Mouse (Mus musculus): ENCODE data around the gene Lrrk1. TPM values are rescaled to one million over a fixed set of nuclear protein-coding genes. Genes with fewer than 3 reads are reported as not detected.

The Lrrk1 gene
- total RNA-seq, 2 experiments from 2014 or later: 2.4 to 2.9 TPM

- DNase-seq (ENCODE audit: extremely low spot score in 1 of 2, low spot score in 1 of 2): no peak
Observed at GRCm38 (mm10) chr7:66260295-66260694, 127.9 kb downstream of the Lrrk1 start.

DNA sequence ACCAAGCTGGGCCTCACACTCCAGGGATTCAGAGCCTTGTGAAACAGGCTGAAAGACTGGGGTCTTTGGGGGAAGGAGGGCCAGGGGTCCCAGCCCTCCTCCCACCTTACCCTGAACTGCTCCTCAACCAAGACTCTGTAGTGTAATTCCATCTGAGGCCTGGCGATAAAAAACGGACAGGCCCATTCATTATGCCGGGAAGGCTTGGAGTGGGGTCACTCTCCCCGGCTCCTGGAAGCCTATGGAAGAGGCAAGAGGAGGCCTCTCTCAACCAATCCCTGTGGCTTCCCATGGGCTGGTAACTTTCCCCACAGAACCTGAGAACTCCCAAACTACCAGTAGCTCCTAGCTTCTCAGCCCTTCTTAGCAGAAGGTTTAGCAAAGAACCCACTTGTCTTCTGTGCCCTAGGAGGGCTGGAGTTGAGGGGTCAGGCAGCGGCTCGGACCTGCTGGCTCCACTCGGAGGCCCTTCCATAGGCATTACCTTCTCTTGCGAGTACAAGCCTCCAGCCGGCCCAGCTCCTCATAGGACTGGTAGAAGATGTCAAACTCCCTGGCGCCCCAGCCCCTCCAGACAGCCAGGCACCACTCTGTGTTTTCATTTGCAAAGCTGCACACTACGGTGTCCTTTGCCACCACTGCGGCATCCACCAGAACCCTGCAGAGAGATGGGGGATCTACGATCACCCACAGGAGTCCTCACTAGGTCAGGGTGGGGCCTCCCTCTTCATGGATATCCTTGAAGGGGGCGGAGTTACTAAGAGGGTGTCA, 128.5 kb downstream of the Lrrk1 start:
- no peak for DNase-seq (ENCODE audit: extremely low spot score in 1 of 2, low spot score in 1 of 2)

DNA sequence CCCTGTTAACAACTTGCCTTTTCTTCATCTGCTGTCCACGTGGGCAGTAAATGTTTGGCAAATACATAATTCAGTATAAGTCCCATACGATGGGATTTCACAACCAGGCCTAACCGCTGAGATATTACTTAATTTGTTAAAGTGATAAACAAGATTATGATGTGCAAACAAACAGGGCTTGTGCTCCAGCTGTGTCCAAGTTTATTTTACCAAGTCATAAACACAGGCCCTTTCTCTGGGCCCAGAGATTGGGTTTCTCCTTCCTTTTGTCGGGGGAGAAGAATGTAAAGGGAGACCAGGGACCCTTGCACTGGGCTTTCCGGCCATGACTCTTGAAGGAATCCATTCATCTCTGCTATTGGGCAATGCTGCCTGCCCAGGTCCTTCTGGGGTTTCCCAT, 129.2 kb downstream of the Lrrk1 start:
- no peak for DNase-seq (ENCODE audit: extremely low spot score in 1 of 2, low spot score in 1 of 2)

DNA sequence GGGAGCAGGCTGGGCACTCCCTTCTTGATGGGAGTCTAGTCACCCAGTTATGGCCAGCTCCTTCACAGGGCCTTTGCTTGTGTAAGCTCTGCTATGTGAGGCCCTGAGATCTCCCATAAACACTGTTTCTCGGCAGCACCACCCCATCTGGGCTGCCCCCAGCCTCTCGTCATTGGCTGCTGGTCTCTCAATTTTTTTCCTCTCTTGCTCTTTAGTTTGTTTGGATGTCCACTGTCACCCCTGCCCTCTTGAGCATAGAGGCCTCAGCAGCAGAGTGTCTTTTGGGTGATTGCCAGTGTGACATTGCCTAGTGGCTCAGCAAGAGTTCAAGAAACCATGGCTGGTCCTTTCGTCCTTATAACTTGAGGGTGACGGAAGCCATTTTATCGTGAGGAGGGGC, 130.9 kb downstream of the Lrrk1 start:
- no peak for DNase-seq (ENCODE audit: extremely low spot score in 1 of 2, low spot score in 1 of 2)

DNA sequence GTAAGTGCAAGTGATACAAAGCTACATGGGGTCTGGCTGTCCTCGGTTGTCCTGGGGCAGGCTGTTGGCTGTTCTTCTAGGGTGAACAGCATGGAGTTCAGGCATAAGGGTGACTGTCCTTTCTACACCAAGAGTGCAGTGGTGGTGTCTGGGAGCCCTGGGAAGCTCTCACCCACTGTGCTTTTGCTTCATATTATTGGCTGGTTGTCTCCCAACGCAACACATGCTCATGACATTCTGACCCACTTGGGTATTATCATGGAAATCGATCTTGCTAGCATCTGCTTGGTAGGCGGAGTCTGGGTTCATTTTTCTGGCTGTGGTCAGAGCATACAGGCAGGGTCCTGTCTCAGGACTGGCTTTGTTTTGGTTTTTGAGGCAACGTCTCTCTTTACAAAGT, 131.7 kb downstream of the Lrrk1 start:
- no peak for DNase-seq (ENCODE audit: extremely low spot score in 1 of 2, low spot score in 1 of 2)

GRCm38 (mm10) chr7:66254993-66255392, 133.2 kb downstream of the Lrrk1 start:
- no peak for DNase-seq (ENCODE audit: extremely low spot score in 1 of 2, low spot score in 1 of 2)

DNA sequence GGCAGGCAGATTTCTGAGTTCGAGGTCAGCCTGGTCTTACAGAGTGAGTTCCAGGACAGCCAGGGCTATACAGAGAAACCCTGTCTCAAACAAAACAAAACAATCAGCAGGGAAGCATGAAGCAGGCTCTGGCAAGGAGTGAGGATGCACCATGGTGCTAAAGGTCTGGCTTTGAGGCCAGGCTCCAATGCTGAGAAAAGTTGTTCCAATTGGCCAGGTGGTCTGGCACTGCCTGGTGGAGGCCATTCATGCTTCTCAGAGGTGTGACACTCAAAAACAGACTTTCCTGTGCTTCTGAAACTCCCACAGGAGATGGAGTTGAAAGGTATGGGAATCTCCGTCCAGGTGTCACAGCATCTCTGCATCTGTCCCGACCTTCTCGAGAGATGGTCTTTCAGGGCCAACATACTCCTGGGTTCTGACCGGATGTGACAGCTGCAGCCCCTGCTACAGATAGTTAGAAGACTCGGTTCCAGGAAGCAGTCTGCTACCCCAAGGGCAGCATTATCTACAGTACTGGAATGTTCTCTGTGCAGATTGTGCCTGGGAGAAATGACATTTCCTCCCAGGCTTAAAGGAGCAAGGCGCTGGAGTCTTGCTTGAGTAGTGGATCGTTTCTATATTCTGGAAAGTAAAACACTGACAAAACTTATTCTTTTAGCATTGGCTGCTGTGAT, 134.0 kb downstream of the Lrrk1 start:
- no peak for DNase-seq (ENCODE audit: extremely low spot score in 1 of 2, low spot score in 1 of 2)

DNA sequence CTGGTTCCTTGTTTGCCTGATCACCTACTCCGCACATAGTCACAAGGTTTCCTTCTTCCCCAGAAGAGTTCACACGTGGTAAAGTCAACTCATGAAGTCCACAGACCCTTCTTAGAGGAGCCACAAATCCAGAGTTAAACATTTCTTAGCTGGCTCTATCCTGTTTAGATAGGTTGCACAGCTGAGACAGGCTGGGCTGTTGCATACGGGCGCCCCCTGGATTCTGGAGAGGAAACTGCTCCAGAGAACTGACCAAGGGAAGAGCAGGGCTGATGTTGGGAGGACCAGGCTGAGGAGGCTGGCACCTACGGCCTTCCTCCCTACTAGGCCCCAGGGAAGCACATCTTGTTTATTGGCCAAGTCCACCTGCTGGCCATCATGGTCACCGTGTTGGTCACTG, 138.1 kb downstream of the Lrrk1 start:
- peak; percentile 45 to 83 for DNase-seq (ENCODE audit: extremely low spot score in 1 of 2, low spot score in 1 of 2)

DNA sequence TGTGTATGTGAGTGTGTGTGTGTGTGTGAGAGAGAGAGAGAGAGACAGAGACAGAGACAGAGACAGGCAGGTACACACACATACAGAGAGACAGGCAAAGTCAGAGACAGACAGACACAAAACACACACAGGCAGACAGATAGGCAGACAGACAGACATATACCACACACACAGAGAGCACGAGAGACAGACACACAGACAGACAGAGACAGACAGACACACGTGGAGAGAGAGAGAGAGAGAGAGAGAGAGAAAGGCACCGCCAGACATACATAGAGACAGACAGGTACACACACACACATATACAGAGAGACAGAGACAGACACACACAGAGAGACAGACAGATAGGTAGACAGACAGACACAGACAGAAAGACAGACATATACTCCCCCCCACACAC, 138.7 kb downstream of the Lrrk1 start:
- DNase-seq (ENCODE audit: extremely low spot score in 1 of 2, low spot score in 1 of 2): no peak

DNA sequence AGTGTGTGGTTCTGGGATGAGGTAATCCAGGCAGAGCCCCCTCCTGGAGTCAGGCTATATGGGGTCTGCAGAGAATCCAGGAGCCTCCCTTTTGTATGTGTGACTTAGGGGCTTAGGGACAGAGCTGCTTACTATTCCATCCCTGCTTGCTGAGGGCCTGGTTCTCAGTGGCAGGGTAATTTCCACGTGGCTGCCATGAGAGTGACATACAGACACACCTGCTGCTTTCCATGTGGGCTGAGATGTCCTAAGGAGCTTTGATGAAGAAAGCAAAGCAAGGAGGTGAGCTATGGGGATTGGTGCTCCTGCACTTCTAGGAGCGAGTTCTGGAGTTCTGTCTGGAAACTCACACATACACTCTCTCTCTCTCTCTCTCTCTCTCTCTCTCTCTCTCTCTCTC, 139.1 kb downstream of the Lrrk1 start:
- no peak for DNase-seq (ENCODE audit: extremely low spot score in 1 of 2, low spot score in 1 of 2)

- no peak for DNase-seq (ENCODE audit: extremely low spot score in 1 of 2, low spot score in 1 of 2)
Observed at GRCm38 (mm10) chr7:66248270-66248669, 139.9 kb downstream of the Lrrk1 start.

- DNase-seq (ENCODE audit: extremely low spot score in 1 of 2, low spot score in 1 of 2): peak; percentile 19 to 47
Observed at GRCm38 (mm10) chr7:66247274-66248021, 140.7 kb downstream of the Lrrk1 start.

GRCm38 (mm10) chr7:66246716-66247235, 141.4 kb downstream of the Lrrk1 start:
- no peak for DNase-seq (ENCODE audit: extremely low spot score in 1 of 2, low spot score in 1 of 2)

DNA sequence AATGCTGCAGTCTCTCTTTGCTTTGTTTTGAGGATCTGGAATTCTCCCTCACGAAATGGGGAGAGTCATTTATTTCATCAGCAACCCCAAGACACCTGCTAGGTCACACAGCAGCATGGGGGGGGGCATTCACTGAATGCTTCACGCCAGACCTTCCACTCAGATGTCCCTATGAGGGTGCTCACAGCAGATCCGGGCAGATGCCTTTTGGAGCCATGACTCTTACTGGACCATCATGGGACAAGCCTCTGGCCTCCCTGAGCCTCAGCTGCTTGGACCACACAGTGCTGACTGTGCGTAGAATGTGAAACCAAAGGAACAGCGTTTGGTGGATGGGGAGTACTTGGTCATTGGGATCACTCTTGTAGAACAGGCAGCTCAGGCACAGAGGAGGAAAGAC, 142.5 kb downstream of the Lrrk1 start:
- no peak for DNase-seq (ENCODE audit: extremely low spot score in 1 of 2, low spot score in 1 of 2)

DNA sequence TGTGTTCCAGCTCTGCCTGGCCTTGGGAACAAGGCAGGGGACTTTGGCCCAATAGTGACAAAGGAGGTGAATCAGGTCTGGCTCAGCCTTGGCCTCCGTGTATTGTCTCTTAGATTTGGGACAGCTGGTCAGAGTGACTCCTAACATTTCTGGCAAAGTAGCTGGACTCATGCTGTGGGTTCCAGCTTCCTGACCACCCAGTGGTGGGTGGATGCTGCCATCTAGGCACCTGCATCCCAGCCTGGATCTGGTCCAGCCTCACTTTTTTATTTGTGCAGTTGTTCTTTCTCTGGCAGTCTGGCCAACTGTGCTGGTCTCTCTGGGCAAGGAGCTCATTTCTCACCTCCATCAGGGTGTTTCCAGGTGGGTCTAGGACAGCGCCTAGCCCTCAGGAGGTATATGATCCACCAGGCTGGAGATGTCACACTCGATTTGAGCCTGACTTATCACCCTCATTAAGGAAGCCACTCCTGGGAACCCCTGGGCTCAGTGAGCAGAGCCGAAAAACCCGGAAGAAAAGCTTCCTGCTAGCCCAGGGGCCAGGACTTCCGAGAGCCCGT, 144.3 kb downstream of the Lrrk1 start:
- no peak for DNase-seq (ENCODE audit: extremely low spot score in 1 of 2, low spot score in 1 of 2)

DNA sequence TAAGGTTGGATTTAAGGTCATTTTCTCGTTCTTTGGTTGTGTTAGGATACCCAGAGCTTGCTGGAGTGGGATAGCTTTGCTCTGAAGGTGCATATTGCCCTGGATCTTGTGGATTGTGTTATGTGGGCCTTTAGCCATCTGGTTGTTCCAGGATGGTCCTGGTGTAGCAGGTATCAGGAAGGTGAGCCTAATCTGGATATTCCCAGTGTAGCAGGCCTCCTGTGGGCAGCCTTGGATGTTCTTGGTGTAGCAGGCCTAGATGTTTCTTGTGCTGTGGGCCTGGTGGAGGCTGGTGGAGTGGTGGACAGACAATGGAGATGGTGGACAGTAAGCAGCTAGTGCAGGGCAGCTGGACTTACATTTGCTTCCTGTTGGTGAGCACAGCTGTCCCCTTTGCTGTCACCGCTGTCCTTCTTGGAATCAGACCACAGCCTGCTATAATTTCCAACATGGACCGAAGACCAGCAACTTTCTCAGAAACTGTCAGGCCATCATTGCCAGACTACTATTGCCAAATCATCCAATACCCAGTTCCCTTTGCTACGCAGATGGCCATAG, 146.2 kb downstream of the Lrrk1 start:
- no peak for DNase-seq (ENCODE audit: extremely low spot score in 1 of 2, low spot score in 1 of 2)

DNA sequence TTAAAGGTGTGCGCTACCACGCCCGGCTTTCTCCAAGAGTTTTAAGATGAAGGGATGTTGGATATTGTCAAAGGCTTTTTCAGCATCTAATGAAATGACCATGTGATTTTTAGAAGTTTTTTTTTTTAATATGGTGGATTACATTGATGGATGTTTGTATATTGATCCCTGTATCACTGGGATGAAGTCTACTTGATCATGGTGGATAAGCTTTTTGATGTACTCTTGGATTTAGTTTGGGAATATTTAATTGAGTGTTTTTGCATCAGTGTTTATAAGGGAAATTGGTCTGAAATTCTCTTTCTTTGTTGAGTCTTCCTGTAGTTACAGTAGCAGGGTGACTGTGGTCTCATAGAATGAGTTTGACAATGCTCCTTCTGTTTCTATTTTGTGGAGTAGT, 150.0 kb downstream of the Lrrk1 start:
- no peak for DNase-seq (ENCODE audit: extremely low spot score in 1 of 2, low spot score in 1 of 2)

DNA sequence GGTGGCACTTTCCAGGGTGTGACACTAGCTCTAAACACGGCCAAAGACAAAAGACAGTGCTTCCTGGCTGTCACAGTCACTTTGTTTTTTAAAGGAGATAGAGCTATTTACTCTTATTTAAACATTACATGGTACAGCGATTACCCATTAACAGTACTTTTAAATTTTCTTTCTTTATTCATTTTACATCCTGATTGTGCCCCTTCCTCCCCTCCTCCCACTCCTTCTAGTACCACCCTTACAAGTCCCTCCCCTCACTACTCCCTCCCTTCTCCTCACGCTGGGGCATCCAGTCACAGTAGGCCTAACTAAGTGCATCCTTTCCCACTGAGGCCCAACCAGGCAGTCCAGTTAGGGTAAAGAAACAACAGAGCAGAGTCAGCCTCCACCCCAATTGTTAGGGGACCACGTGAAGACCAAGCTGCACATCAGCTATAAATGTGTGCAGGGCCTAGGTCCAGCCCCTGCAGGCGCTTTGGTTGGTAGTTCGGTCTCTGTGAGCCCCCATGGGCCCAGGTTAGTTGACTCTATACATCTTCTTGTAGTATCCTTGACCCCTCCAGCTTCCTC, 154.1 kb downstream of the Lrrk1 start:
- DNase-seq (ENCODE audit: extremely low spot score in 1 of 2, low spot score in 1 of 2): no peak

DNA sequence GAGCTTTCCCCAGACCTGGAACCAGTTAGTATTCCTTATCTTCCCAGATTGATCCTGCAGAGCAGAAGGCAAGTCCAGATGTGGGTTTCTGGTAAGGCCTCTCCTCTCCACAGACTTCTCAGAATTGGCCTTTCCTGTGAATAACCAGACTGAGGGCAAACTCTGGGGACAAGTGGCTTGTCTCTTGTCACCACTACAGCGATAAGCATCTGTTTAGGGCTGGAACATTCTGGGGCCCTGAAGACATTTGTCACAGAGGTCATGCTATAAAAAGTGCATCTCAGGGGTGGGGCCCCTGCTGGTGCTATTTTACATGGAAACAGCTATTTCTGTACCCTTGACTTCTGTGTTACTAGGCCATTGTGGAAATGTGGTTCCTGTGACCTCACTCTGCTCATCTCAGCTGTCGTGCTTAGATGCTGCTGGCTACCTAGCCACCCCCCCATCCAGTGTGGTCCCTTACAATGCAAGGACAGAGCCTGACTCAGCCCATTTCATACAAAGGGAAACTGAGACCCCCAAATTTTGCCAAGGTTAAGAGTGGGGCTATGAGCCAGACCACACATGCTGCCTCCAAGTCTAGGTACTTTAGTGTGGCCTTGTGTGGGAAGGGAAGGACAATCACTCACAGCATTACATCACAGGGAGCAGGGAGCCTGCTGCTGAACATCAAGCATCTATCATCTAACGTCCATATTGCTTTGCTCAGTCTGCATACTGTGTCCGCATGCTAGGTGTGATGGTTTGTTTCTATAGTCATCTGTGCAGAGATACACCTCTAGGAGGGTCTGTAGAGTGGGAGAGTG, 154.8 kb downstream of the Lrrk1 start:
- DNase-seq (ENCODE audit: extremely low spot score in 1 of 2, low spot score in 1 of 2): no peak

All from layer of hippocampus, postnatal 25 days (tissue).